Mouse (Mus musculus) spleen, adult 18-20 months (tissue): Measurements from ENCODE around the gene Sbsn.
"Not testable (repeated sequence)": the region's sequence is repeated elsewhere in the genome, so short reads cannot be mapped to it uniquely, and the experiment has no call there.

ENCODE experiments used
- DNase-seq, 2 experiments: peaks; one replicate each; pipeline ENCODE4 v3.0.0; 2022; ENCODE audit warnings: mixed read lengths in 2 of 2

Sbsn gene

DNA sequence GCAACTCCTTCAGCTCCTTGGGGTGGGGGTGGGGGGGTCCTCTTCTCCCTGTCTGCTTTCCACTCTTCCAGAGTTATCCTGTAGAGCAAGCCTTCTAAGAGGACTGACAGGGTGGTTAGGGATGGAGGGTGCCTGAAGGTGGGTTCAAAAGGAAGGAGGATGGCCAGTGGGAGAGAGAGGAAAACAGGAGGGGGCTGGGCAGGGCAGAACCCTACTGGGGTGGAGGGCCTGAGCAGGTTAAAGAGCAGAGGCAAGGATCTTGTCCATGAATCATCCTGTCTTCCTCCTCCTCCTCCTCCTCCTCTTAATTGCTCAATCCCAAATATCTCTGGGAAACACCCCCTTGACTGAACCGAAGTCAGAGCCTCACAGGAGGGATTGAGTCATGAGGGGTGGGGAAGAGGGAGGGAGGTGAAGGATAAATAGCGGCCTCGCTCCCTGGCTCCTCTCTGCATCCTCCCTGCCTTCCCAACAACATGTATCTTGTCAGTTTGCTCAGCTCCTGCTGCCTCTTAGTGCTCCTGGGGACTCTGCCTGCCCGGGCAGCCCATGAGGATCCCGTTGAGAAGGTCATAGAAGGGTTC, at the start of gene Sbsn:
Gene Sbsn (plus strand): TSS at position 386 of the 584 bp plus-strand sequence.
- DNase-seq: no peak

DNA sequence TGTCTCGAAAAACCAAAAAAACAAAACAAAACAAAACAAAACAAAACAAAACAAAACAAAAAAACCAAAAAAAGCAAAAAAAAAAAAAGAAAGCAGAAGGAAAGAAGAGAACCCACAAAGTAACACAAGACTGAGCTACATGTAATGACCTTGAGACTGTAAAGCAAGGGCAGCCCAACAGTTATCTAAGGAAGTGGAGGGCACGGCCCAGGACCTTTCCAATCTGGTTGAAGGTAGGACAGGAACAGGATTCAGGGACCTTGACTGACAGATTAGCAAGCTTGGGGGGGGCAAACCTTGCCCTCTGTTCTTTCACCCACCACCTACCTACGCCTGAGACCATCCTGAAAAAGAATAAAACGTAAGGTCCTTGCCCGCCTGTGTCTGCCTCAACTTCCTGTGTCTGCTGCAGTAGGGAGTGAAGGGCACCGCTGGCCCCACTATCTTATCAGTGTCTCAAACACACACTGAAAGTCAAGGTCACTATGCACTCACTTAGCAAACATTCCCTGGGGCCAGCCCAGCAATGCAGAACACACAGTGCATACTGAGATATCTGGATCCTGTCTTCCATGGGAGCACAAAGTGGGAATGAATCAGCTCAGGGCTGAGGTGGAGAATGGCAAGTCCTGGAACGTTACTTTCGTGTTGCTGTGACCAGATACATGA, 44.9 kb upstream of the Sbsn start:
- no peak for DNase-seq

DNA sequence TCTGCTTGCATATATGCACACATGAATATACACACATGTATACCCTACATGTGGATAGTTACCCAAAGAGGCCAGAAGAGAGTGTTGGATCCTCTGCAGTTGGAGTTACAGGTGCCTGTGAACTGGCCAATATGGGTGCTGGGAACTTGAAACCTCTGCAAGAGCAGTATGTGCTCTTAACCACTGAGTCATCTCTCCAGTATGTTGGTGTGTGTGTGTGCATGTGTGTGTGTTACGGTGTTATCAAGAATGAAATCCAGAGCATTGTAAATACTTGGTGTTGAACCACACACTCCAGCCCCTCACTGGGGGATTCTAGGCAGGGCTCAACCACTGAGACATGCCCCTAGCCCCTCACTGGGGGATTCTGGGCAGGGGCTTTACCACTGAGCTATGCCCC, 43.8 kb upstream of the Sbsn start:
- no peak for DNase-seq

DNA sequence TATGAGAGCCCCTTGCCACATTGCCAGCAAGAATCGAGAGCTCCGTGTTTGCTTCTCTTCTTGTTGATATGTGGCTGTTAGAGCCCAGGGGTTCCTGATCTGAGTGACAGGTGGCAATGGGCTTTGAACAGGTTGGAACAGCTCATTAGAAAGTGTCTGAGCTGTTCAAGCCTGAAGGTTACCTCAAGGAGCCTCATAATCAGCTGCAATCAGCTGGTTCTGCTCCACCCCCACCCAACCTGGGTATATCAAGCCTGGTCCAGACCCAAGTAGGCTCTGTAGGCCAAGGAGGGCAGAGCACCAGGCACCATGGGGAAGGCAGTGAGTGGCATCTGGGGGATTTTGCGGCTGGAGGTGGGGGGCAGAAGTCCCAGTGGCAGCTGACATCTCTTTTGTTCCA, 39.3 kb upstream of the Sbsn start, which contains the start of gene Atp4a:
Gene Atp4a (plus strand): TSS at position 268 of the 400 bp plus-strand sequence.
- no peak for DNase-seq

DNA sequence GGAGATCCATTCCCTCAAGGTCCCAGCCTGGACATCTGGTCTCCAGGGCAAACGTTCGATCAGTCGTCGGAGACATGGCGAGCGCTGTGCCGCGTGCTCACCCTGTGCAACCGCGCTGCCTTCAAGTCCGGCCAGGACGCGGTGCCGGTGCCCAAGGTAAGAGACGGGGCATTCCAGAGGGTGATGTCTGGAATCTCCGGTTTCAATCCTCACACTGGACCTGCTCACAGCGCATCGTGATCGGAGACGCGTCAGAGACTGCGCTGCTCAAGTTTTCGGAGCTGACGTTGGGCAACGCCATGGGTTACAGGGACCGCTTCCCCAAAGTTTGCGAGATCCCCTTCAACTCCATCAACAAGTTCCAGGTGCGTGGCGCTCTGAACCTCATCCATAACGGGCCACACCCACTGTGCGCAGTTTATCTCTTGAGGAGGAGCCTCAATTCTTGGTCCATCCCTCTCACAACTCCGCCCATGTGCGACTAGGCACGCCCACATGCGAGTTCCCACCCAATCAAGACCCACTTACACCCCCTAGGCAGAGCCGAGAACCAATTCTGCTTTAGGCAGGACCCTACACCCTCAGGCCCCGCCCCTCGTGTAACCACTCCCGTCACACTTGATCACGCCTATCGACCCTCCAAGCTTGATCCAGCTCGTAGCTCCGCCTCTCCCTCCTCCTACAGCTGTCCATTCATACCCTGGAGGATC, 34.1 kb upstream of the Sbsn start:
- DNase-seq: peak; percentile 69 to 70

DNA sequence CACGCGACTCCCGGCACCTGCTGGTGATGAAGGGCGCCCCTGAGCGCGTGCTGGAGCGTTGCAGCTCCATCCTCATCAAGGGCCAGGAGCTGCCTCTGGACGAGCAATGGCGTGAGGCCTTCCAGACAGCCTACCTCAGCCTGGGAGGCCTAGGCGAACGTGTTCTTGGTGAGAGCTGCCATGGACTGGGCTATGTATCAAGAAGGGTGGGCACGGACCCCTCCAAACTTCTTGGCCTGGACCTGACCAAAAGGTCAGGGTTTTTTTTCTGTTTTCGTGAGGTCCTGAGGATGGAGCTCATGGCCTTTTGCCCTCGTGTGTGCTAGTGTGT, 33.6 kb upstream of the Sbsn start:
- DNase-seq: no peak

DNA sequence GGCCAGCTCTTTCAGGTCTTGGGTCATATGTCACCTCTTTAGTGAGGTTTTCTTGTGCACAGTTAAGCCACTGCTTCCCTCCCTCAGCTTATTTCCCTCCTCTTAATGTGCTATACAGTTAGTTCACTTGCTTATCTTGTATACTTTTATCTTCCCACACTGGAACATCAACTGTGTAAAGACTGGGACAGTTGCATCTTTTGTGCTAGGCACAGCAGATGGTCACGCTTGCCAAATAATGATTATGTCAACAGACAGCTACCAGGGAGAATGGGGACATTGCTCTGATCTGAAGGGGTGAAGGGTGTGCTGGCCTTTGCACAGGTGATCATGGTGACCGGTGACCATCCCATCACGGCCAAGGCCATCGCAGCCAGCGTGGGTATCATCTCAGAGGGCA, 31.6 kb upstream of the Sbsn start:
- no peak for DNase-seq

DNA sequence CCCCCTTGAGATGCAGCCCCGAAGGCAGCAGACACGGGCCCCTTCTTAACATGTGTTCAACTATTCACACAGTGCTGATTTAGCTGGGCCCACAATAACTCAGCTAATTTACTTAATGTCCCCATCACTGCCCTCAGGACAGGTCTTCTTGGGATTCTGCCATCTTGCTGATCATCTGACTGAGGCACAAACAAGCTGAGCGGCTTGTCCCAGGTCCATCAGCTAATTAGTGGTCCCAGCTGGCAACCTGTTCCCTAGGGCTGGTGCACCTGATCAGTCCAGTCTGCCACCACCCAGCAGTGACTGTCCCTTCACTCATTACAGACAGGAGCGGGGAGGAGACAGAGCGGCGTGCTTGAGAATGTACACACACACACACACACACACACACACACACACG, 30.0 kb upstream of the Sbsn start:
- DNase-seq: no peak

DNA sequence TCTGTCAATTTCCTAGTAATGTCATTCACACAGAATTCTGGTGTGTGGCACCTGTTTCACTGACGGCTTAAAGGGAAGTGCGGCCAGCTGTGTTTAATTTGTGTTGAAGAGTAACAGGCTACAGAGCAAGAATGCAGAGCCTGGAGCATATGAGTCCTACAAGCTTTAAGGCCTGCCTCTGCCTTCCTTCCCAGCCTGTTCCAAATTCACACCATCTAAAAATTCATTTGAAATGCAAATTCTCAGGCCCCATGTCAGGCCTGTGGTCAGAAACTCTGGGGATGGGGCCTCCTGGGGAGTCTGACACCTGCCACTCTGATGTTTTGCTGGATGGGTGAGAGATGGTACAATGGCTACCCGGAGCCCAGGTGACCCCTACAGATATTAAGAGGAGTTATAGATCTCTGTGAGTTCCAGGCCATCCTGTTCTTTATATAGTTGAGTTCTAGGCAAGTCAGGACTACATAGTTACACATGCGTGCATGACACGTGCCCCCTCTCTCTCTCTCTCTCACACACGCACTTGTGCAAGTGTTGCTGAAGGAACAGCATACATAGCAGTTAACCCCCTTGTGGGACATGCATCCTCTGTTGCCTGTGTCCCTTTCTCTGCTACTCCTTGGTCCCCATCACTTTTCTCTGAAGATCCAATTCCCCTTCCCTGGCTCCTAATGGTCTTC, 27.9 kb upstream of the Sbsn start:
- no peak for DNase-seq

DNA sequence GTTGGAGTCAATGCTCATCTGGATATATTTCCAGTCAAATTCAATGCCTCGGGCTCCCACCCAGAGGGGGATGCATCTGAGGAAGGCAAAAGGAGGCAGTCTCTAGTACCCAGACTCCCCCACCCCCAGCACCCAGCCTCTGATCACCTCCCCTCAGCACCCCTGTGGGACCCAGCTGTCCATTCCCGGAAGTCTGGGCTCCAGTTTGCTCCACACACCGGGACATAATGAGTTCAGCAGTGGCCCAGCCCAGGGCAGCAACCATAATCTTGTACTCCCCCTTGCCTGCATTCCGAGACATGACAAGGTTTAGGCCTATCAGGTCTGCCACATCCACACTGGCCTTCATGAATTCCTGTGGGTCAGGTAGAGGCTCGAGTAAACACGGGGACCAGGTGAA, 23.1 kb upstream of the Sbsn start:
- no peak for DNase-seq

DNA sequence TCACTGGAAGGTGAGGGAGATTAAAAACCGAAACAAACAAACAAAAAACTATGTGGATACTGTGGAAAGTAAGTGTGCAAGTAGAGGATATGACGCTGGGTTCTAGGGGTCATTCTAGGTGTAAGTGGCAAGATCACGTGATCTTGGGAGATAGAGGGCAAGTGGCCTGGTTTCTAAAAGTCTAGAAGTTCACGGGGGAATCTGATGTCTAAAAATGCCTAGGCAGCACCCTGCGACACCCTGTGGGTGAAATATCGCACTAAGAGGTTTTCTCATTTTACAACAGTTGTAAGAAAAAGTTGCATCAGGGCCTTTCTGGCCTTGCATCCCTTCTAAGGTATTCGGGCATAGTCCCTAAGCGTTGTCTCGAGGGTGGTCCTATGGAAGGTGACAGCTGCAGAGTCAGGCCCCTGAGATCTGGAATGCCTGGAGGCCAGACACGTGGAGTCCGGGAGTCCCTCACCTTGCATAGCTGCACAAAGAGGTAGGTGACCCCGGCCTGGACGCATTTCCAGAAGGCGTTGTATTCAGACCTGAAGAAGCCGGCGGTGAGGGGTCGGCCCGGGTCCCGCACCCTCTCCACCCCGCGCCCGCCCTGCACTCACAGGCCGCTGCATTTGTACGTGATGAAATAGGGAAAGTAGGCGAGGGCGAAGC, 22.4 kb upstream of the Sbsn start:
- DNase-seq: no peak

DNA sequence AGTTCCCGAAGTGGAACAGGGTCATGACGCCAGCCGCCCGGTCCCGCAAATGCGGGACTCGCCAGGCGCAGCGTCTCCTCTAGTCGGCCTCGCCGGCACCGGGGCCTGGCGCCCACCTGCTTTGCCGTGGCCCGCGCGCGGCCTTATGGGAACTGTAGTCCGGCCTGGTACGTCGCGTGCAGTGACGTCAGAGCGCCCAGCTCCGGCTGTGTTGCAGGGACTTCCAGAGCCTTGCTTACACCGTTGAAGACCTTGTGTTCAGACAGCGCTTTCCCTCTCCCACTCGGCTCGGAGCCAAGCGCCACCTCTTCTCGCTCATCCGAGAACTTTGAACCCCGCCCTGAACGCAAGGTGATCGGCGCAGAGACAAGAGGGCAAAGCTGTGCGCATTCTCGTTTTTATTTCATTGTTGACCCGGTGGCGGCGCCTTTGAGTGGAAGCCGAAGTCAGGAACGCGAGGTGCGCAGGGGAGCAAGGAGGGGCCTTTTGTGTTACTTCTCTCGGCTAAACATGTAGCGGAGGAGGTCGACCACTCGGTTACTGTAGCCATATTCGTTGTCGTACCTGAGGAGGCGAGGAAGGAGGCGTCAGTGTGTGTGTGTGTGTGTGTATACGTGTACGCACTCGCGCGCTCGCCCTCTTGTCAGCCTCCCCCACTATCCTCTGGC, 21.7 kb upstream of the Sbsn start, which contains the start of gene Tmem147:
Gene Tmem147 (minus strand): TSS at position 145 of the 668 bp plus-strand sequence.
- peak; percentile 87 to 96 for DNase-seq

DNA sequence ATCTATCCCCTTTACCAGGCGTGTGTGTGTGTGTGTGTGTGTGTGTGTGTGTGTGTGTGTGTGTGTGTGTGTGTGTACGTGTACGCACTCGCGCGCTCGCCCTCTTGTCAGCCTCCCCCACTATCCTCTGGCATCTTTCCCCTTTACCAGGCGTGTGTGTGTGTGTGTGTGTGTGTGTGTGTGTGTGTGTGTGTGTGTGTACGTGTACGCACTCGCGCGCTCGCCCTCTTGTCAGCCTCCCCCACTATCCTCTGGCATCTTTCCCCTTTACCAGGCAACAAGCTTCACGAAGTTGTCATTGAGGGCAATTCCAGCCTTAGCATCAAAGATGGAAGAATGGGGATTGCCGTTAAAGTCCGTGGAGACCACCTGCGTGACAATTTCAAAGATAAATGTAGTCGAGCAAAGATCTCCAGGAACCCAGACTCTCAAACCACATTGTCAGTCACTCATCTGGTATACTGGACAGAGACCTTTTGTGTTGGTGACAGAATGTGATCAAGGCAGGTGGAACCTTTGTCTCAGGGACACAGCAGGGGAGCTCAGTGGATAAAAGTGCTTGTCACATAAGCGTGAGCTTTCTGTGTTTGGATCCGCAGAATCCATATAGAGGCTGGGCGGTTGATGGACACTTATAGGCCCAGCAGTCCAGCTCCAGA, 21.1 kb upstream of the Sbsn start:
- not testable (repeated sequence) for DNase-seq

DNA sequence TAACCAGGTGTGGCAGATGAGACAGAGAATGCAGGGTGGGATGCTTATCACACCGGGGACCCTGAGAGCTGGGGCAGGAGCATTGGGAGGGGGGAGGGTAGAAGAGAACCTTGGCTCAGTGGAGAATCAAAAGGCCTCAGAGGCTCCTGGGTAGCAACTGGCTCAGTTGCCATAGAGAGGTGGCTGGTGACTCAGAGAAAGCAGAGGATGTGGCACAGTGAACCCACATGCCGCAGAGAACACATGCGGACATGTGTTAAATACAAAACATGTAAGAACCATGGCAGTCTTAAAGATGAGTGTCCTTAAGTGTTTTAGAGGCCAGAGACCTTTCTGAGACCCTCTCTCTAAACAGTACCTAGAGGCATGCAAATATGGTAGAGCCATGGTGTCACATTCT, 15.1 kb upstream of the Sbsn start:
- DNase-seq: no peak

DNA sequence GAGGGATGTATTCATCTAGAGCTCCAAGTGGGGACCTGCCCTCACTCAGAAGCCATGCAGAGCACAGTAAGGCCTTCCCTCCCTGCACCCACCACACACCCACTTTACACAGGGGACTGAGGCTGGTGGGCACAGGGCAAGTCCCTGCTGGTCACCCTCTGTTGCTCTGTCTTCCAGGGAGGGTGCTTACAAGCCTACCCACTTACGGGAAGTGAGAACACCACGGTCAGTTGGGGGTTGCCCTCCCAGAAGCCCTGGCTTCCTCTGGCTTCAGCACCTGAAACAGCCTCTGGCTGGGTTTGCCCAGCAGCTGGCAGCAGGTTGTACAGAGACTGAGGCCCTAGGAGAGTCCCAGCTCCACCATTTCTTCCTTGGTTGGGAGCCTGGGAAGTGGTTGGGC, 8.7 kb upstream of the Sbsn start:
- DNase-seq: peak; percentile 12 to 19

DNA sequence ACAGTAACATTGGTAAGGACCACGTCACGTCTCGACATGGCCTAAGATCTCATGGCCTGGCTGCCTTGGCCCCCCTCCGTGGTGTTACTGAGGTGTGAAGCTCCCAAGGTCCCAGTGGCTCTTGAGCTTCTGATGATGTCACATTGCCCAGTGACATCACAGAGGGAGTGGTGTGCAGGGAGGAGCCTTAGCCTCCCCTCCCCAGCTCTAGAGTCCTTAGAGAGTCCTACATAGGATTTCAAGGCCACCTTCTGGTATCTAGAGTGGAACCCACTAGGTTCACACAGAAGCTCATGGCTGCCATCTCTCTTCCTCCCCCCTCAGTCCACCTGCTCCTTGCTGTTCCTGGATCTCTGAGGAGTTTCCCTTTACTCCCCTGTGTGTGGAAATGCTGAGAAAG, 7.7 kb upstream of the Sbsn start, which contains the start of gene Gapdhs:
Gene Gapdhs (minus strand): TSS at position 65 of the 400 bp plus-strand sequence.
- not testable (repeated sequence) for DNase-seq

DNA sequence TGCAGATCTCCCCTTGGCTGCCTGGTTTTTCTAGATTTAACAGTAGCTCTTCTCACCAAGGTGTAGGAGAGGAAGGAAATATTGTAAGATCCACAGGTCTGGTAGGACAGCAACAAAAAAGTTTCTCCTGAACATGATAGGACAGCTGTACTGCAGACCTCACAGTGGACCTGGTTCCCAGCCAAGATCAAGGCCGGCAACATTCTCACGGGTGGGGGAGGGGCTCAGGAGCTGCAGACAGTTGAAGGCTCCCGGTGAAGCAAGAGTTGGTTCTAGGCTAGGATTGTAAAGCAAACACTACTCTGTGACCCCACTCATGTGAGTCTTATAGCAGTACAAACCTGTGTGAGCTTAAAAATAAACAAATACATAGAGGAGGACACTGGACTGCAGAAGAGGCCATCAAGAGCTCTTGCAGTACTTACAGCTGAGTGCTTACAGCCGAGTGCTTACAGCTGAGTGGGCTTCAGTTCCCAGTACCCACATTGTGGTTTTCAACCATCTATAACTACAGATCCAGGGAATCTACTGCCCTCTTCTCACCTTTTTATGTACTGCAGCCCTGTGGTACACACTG, 7.2 kb upstream of the Sbsn start:
- no peak for DNase-seq

DNA sequence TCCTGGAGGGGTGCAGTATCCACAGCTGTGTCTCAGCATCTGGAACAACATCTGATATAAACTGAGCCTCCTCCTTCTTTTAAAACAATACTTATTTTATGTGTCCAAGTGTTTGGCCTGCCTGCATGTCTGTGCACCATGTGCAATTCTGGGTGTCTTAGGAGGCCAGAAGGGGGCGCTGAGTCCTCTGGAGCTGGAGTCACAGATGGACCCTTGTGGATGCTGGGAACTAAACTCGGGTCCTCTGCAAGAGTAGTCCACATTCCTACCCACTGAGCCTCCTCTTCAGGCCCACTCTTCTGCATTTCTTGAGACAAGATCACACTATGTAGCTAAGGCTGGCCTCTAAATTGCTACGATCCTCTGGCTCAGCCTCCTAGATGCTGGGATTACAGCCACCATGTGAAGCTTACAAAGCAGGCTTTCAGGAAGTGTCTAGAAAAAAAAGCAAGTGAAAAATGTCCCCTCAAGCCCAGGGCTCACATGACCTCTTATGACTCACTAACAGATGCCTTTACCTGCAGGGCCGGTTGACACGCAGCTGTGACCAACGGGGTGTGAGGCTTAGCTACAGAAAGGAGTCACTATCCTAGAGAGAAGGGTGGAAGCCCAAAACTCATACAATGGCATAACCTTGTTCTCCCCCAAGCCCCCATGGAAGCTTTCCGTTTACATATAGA, 3.6 kb upstream of the Sbsn start:
- no peak for DNase-seq

DNA sequence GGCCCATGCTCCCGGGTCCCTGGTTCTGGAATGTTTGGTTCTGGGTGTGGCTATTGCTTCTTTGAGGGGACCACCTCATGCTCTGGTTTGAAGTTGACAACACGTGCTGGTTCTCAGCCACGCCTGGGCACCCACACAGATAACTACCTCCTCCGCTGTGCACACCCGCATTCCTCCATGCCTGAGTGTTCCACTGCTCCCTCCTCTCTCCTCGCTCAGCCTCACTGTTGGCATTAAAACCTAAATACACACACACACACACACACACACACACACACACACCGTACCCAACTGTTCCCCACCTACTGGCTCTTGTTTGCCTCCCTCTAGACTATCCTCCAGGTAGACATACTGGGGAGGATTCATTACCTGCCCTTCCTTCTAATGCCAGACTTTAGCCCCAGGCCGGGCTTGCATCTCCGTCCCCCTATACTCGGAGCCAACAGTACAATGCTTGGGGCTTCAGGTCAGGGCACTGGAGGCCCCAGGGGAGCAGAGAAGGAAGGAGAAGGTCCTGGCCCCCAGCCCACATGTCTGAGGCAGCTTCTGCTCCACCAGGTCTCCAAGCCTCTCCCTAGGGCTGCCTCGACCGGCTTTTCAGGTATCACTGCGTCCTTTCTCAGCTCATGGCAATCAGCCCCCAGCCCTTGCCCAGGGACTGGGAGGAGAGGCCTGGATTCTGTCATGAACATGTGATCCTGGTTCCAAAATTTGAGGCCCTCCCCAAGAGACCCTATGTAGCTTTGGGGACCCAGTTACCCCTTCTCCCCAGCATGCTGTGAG, 1.3 kb upstream of the Sbsn start:
- no peak for DNase-seq

DNA sequence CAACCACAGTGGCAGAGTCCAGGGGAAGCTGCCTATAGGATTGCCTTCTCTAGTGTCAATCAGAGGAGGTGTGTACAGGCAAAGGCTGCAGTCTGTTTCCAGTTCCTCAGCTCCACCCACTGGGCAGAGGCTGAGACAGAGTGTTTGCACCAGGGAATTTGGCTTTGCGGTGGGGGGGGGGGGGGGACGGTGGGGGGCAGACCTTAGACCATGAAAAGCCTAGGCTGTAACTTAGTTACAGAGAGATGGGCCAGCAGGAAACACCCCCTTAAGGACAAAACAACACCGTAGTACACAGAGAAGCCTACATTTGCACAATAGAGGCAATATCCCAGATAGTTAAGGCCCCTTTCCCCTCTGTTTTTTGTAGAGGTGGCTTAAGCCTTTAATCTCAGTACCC, 5.7 kb downstream of the Sbsn start:
- DNase-seq: no peak
